Mouse (Mus musculus) naive thymus-derived CD4-positive, alpha-beta T cell, adult 5 months (primary cell): ENCODE measurements around the gene Tmem107. TPM values are rescaled to one million over a fixed set of nuclear protein-coding genes. Genes with fewer than 3 reads are reported as not detected.

ENCODE experiments used
- polyA plus RNA-seq: library from polyadenylated mRNA; unstranded; fragments of 100-300 nt; shearing (Covaris generic); gene quantifications from one replicate; pipeline ENCODE4 v1.2.1, GENCODE M21; 2017

Tmem107 gene
- 4.3 TPM for polyA plus RNA-seq

DNA sequence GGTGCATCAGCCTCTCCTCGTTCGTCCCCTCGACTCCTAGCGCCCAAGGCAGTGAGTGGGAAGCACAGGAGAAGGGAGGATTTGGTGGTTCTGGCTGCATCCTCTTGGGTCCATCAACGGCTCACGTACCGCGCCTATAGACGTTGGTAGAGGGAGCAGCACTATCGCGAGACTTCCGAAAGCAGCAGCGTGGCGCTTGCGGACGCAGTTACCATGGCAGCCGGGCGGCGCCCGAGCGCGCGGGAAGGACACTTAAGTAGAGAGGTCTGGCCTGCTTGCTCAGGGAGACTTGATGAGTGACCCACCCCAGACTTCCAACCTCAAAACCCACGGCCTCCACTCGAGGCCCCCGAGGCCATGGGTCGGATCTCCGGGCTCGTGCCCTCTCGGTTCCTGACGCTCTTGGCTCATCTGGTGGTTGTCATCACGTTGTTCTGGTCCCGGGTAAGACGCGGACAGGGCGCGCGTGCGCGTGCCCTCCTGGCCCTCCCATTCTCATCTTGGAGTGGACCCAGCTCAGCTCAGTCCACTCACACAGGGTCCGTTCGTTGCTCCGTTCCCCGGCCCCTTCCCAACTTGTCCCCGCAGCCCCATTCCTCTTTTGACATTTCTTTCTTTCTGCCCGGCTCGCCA is at the start of gene Tmem107:
Gene Tmem107, plus strand, starts transcription at position 217 of the 633 bp plus-strand sequence.

DNA sequence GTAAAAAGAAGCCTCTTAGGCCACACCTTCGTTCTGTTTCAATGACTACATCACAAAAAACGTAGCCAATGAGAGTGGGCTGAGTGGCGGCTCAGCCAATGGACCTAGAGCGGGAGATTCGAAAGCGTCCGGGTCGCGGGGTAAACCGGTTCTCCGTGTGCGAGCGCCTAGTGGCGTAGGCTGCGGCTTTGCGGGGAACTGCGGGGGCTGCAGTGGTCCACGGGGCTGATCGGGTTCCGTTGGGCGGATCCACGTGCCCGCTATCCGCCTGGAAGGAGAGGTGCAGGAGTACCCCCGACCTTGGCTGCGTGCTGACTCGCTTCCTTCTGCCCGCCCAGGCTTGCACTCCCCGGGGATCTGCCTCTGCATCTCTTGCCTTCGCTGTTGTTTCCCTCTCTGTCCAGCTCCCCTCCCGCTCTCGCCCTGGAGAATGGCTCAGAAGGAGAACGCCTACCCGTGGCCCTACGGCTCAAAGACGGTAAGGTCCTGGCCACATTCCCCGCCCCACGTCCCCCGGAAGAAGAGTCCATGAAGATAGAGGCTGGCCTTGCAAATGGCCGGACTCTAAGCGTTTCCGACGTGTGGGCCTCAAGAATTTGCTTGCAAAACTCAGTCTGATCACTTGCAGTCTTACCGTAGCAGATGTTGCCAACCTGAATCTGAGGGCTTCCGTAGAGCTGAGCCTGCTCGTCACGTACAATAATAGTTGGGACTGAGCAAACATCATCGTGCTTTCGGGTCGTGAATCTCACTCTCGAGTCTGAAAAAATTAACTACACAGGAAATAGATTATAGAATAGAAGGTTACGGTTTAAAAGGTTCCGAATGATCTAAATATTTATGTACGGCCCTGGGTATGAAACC is 24.8 kb upstream of the Tmem107 start, which contains the start of gene Aurkb:
Gene Aurkb, plus strand, starts transcription at position 117 of the 864 bp plus-strand sequence.

GRCm38 (mm10) chr11:69059357-69059974 is 11.1 kb upstream of the Tmem107 start, which contains the start of gene Borcs6:
TSS of gene Borcs6 (plus strand) at chr11:69059717.

DNA sequence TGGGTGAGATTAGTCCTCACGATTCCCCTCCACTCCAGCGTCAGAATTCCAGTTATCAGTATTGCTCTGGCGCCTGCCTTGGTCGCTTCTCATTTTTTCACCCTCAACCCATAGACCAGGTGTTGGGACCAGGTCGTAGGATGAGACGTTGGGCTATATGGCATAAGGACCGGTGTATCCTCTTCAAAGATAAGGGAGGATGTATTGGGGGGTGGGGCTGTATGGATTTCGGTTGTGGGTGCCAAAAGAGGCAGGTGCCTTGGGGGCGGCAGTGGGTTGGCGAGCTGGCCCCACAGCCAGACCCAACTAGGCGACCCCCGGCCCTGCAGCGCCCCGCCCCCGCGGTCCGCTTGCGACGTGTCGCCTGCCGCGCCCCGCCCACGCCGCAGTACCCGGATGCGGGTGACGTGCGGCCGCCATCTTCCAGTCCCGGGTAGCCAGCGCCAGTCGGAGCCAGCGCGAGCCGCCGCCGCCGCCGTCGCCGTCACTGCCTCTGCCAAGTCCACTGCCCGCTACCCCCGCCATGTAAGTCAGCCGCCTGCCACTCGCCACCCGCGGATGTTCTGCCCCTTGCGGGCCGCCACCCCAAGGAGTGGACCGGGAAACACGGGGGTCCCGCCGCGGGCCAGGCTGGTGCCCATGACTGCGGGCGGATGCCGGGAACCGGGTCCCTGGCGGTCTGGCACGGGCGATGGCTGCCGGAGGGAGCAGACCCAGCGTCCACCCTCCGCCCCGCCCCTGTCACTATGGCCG is 17.7 kb downstream of the Tmem107 start, which contains the start of gene Vamp2:
Gene Vamp2, plus strand, starts transcription at position 388 of the 753 bp plus-strand sequence.

GRCm38 (mm10) chr11:69094697-69095429 is 24.3 kb downstream of the Tmem107 start, which contains the start of gene Per1:
TSS of gene Per1 (plus strand) at chr11:69095217.

GRCm38 (mm10) chr11:69120221-69121000 is 49.8 kb downstream of the Tmem107 start, which contains the start of gene Hes7:
TSS of gene Hes7 (plus strand) at chr11:69120404.

DNA sequence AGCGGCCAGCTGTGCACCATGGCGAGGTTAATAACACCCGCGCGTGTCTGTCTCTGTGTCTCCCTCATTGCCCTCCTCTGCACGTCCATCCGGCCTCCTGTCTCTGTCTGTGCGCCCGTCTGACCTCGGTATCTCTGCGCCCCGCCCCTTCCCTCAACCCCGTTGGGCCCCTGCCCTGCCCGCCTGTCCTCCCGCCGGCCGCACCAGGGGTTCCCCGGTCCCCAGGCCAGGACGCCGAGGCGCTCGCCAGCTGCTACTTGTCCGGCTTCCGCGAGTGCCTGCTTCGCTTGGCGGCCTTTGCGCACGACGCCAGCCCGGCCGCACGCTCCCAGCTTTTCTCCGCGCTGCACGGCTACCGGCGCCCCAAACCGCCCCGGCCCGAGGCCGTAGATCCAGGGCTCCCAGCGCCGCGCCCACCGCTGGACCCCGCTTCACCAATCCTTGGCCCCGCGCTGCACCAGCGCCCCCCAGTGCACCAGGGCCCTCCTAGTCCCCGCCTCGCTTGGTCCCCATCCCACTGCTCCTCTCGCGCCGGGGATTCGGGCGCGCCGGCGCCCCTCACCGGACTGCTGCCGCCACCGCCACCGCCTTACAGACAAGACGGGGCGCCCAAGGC is 51.8 kb downstream of the Tmem107 start, which contains the start of gene 9130213A22Rik:
Gene 9130213A22Rik, minus strand, starts transcription at position 254 of the 616 bp plus-strand sequence.

Other genes starting within 250 kb of the Tmem107 start
- gene Ndel1, start 198.9 kb upstream of the Tmem107 start, polyA plus RNA-seq = 150 TPM
- gene Rnf222, start 182.3 kb upstream of the Tmem107 start, polyA plus RNA-seq = not detected
- 1,162 TPM for gene Rpl26, start 169.2 kb upstream of the Tmem107 start, polyA plus RNA-seq
- 0.32 TPM for gene Odf4, start 143.7 kb upstream of the Tmem107 start, polyA plus RNA-seq
- 0.19 TPM for gene Arhgef15, start 113.3 kb upstream of the Tmem107 start, polyA plus RNA-seq
- 10.2 TPM for gene Slc25a35, start 102.7 kb upstream of the Tmem107 start, polyA plus RNA-seq
- 10.0 TPM for gene Rangrf, start 95.6 kb upstream of the Tmem107 start, polyA plus RNA-seq
- gene Pfas, start 62.3 kb upstream of the Tmem107 start, polyA plus RNA-seq = 2.6 TPM
- gene Ctc1, start 54.9 kb upstream of the Tmem107 start, polyA plus RNA-seq = 22.0 TPM
- 0.25 TPM for gene Aurkb, start 25.2 kb upstream of the Tmem107 start, polyA plus RNA-seq
- 3.8 TPM for gene Borcs6, start 11.1 kb upstream of the Tmem107 start, polyA plus RNA-seq
- gene Vamp2, start 17.7 kb downstream of the Tmem107 start, polyA plus RNA-seq = 265 TPM
- 80.9 TPM for gene Per1, start 24.4 kb downstream of the Tmem107 start, polyA plus RNA-seq
- gene Hes7, start 49.6 kb downstream of the Tmem107 start, polyA plus RNA-seq = not detected
- gene 9130213A22Rik, start 51.8 kb downstream of the Tmem107 start, polyA plus RNA-seq = not detected
- 0.07 TPM for gene Aloxe3, start 55.1 kb downstream of the Tmem107 start, polyA plus RNA-seq
- not detected for gene Alox12b, start 86.2 kb downstream of the Tmem107 start, polyA plus RNA-seq
- gene Alox8, start 127.0 kb downstream of the Tmem107 start, polyA plus RNA-seq = 0.25 TPM
- gene Gucy2e, start 166.2 kb downstream of the Tmem107 start, polyA plus RNA-seq = 0.04 TPM